Mouse (Mus musculus): ENCODE results near the gene Ccdc152. TPM values are rescaled to one million over a fixed set of nuclear protein-coding genes. Genes with fewer than 3 reads are reported as not detected.

The Ccdc152 gene
- polyA plus RNA-seq, 1 experiment from 2014 or later, result not detected

- H3K27me3 ChIP-seq (ENCODE audit: control insufficient read depth, insufficient read depth, low read length), result no peaks in the 10 kb centered on the region
- no peaks in the 10 kb centered on the region for H3K4me1 ChIP-seq (ENCODE audit: control insufficient read depth, insufficient read depth, low read length)
- no peak overlapping the region for H3K4me2 ChIP-seq (ENCODE audit: low read depth, low read length)
- no peak overlapping the region for H3K27ac ChIP-seq (ENCODE audit: low read depth, low read length)
- no peaks in the 10 kb centered on the region for H3K36me3 ChIP-seq (ENCODE audit: control insufficient read depth, insufficient read depth, low read length)
- ATAC-seq (ENCODE audit: low read depth), result no peak
- no peak overlapping the region for H3K9ac ChIP-seq (replicated peaks; ENCODE audit: low read depth, low read length)
- H3K4me3 ChIP-seq (ENCODE audit: low read depth, low read length), result no peak overlapping the region
- no peaks in the 10 kb centered on the region for H3K9me3 ChIP-seq (ENCODE audit: control insufficient read depth, low read length)
These were observed 19.7 kb upstream of the Ccdc152 start for GRCm38 (mm10) chr15:3323041-3323440.

GRCm38 (mm10) chr15:3319929-3320328 is 16.6 kb upstream of the Ccdc152 start:
- Histone ChIP-seq H3K4me3 (ENCODE audit: low read depth, low read length) (no peak overlapping the region), H3K27me3 (ENCODE audit: control insufficient read depth, insufficient read depth, low read length) (no peaks in the 10 kb centered on the region), H3K4me1 (ENCODE audit: control insufficient read depth, insufficient read depth, low read length) (no peaks in the 10 kb centered on the region), H3K4me2 (ENCODE audit: low read depth, low read length) (no peak overlapping the region), H3K9me3 (ENCODE audit: control insufficient read depth, low read length) (no peaks in the 10 kb centered on the region), H3K27ac (ENCODE audit: low read depth, low read length) (no peak overlapping the region), H3K9ac (replicated peaks; ENCODE audit: low read depth, low read length) (no peak overlapping the region), H3K36me3 (ENCODE audit: control insufficient read depth, insufficient read depth, low read length) (no peaks in the 10 kb centered on the region)
- WGBS, result 86% methylated on average over 9 of the region's 9 CpGs
- ATAC-seq (ENCODE audit: low read depth), result no peak

- H3K4me3 ChIP-seq (ENCODE audit: low read depth, low read length), result no peak overlapping the region
- no peaks in the 10 kb centered on the region for H3K27me3 ChIP-seq (ENCODE audit: control insufficient read depth, insufficient read depth, low read length)
- no peaks in the 10 kb centered on the region for H3K4me1 ChIP-seq (ENCODE audit: control insufficient read depth, insufficient read depth, low read length)
- H3K36me3 ChIP-seq (ENCODE audit: control insufficient read depth, insufficient read depth, low read length), result no peaks in the 10 kb centered on the region
- no peak for ATAC-seq (ENCODE audit: low read depth)
- no peak overlapping the region for H3K9ac ChIP-seq (replicated peaks; ENCODE audit: low read depth, low read length)
- H3K27ac ChIP-seq (ENCODE audit: low read depth, low read length), result no peak overlapping the region
- no peaks in the 10 kb centered on the region for H3K9me3 ChIP-seq (ENCODE audit: control insufficient read depth, low read length)
- 91% methylated on average over 2 of the region's 2 CpGs for WGBS
- H3K4me2 ChIP-seq (ENCODE audit: low read depth, low read length), result no peak overlapping the region
These were observed 13.3 kb upstream of the Ccdc152 start for GRCm38 (mm10) chr15:3316617-3317016.

DNA sequence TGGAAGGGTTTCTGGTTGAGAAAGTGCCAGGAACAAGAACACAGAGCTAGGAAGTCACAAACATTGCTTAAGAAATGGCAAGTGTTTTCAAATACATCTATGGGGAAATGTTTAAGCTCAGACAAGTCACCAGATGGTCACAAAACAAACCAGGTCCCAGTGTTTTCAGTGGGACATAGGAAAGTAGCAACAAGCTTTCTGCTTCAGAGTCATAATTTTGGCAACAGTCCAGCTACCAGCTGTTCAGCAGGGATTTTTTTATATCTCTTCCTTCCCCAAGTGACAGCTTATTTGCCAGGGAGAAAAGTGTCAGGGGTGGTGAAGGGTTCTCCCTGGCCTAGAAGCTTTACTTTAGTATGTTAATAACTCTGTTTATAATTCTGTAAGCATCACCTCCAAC is 9.6 kb upstream of the Ccdc152 start:
- H3K9ac ChIP-seq (replicated peaks; ENCODE audit: low read depth, low read length), result no peak overlapping the region
- ATAC-seq (ENCODE audit: low read depth), result no peak
- H3K4me2 ChIP-seq (ENCODE audit: low read depth, low read length), result no peak overlapping the region
- no peaks in the 10 kb centered on the region for H3K9me3 ChIP-seq (ENCODE audit: control insufficient read depth, low read length)
- no peaks in the 10 kb centered on the region for H3K27me3 ChIP-seq (ENCODE audit: control insufficient read depth, insufficient read depth, low read length)
- H3K4me1 ChIP-seq (ENCODE audit: control insufficient read depth, insufficient read depth, low read length), result no peaks in the 10 kb centered on the region
- no peaks in the 10 kb centered on the region for H3K36me3 ChIP-seq (ENCODE audit: control insufficient read depth, insufficient read depth, low read length)
- no peak overlapping the region for H3K27ac ChIP-seq (ENCODE audit: low read depth, low read length)
- no peak overlapping the region for H3K4me3 ChIP-seq (ENCODE audit: low read depth, low read length)

- no peak for ATAC-seq (ENCODE audit: low read depth)
- no peak overlapping the region for H3K9ac ChIP-seq (replicated peaks; ENCODE audit: low read depth, low read length)
- WGBS, result 88% methylated on average over 3 of the region's 3 CpGs
These were observed 6.5 kb upstream of the Ccdc152 start for GRCm38 (mm10) chr15:3309856-3310255.

DNA sequence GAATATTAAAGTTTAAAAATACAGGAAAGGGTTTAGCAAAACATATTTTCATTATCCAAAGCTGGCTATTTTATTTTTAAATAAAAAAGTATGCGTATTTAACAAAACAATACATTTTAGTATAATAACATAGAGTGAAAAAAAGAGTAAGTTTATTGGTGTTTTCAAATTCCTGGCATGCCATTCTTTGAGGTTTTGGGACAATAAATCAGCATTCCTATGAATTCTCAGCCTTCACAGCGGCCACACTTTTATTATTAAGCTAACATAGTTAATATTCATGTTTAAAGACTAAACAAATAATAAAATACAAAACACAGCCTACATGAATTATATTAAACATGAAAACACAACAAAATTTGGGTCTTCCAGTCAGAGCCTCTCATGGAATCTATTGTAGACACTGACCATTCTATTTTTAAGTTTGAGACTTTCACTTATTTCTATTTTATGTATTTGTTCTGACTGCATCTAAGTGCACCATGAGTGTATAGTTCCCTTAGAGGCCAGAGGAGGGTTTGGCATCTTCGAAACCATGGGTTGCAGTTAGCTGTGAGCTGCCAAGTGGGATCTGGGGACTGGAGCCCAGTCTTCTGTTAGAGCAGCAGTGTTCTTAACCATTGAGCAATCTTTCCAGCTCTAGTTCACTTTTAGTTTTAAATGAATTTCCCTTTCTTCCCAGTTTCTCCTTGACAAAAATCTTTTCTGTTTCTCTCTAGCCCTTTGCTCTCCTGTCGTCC is 2.8 kb downstream of the Ccdc152 start:
- Histone ChIP-seq H3K27ac (ENCODE audit: low read depth, low read length) (no peak overlapping the region), H3K9me3 (ENCODE audit: control insufficient read depth, low read length) (no peaks in the 10 kb centered on the region), H3K4me2 (ENCODE audit: low read depth, low read length) (no peak overlapping the region), H3K27me3 (ENCODE audit: control insufficient read depth, insufficient read depth, low read length) (no peaks in the 10 kb centered on the region), H3K36me3 (ENCODE audit: control insufficient read depth, insufficient read depth, low read length) (no peaks in the 10 kb centered on the region), H3K4me3 (ENCODE audit: low read depth, low read length) (no peak overlapping the region), H3K4me1 (ENCODE audit: control insufficient read depth, insufficient read depth, low read length) (no peaks in the 10 kb centered on the region), H3K9ac (replicated peaks; ENCODE audit: low read depth, low read length) (no peak overlapping the region)
- no peak for ATAC-seq (ENCODE audit: low read depth)
- 77% methylated on average over 4 of the region's 4 CpGs for WGBS

More at GRCm38 (mm10) chr15:3309856-3310255, 6.5 kb upstream of the Ccdc152 start:
- Histone ChIP-seq H3K4me2 (ENCODE audit: low read depth, low read length) (no peak overlapping the region), H3K4me1 (ENCODE audit: control insufficient read depth, insufficient read depth, low read length) (no peaks in the 10 kb centered on the region), H3K27ac (ENCODE audit: low read depth, low read length) (no peak overlapping the region), H3K36me3 (ENCODE audit: control insufficient read depth, insufficient read depth, low read length) (no peaks in the 10 kb centered on the region), H3K4me3 (ENCODE audit: low read depth, low read length) (no peak overlapping the region), H3K9me3 (ENCODE audit: control insufficient read depth, low read length) (no peaks in the 10 kb centered on the region), H3K27me3 (ENCODE audit: control insufficient read depth, insufficient read depth, low read length) (no peaks in the 10 kb centered on the region)

- Histone ChIP-seq H3K36me3 (ENCODE audit: control insufficient read depth, insufficient read depth, low read length) (no peaks in the 10 kb centered on the region), H3K27me3 (ENCODE audit: control insufficient read depth, insufficient read depth, low read length) (no peaks in the 10 kb centered on the region), H3K4me1 (ENCODE audit: control insufficient read depth, insufficient read depth, low read length) (no peaks in the 10 kb centered on the region), H3K4me2 (ENCODE audit: low read depth, low read length) (no peak overlapping the region), H3K9ac (replicated peaks; ENCODE audit: low read depth, low read length) (no peak overlapping the region), H3K27ac (ENCODE audit: low read depth, low read length) (no peak overlapping the region), H3K9me3 (ENCODE audit: control insufficient read depth, low read length) (no peaks in the 10 kb centered on the region), H3K4me3 (ENCODE audit: low read depth, low read length) (no peak overlapping the region)
- ATAC-seq (ENCODE audit: low read depth), result no peak
- 88% methylated on average over 8 of the region's 8 CpGs for WGBS
These were observed 5.7 kb downstream of the Ccdc152 start for GRCm38 (mm10) chr15:3297615-3298014.

GRCm38 (mm10) chr15:3295986-3296385 is 7.3 kb downstream of the Ccdc152 start:
- ATAC-seq (ENCODE audit: low read depth), result no peak
- no peaks in the 10 kb centered on the region for H3K27me3 ChIP-seq (ENCODE audit: control insufficient read depth, insufficient read depth, low read length)

GRCm38 (mm10) chr15:3293477-3293876 is 9.8 kb downstream of the Ccdc152 start:
- Histone ChIP-seq H3K9ac (replicated peaks; ENCODE audit: low read depth, low read length) (no peak overlapping the region), H3K4me3 (ENCODE audit: low read depth, low read length) (no peak overlapping the region), H3K27me3 (ENCODE audit: control insufficient read depth, insufficient read depth, low read length) (no peaks in the 10 kb centered on the region), H3K4me1 (ENCODE audit: control insufficient read depth, insufficient read depth, low read length) (no peaks in the 10 kb centered on the region), H3K27ac (ENCODE audit: low read depth, low read length) (no peak overlapping the region), H3K4me2 (ENCODE audit: low read depth, low read length) (no peak overlapping the region), H3K9me3 (ENCODE audit: control insufficient read depth, low read length) (no peaks in the 10 kb centered on the region), H3K36me3 (ENCODE audit: control insufficient read depth, insufficient read depth, low read length) (no peaks in the 10 kb centered on the region)
- 74% methylated on average over 1 of the region's 1 CpGs for WGBS
- ATAC-seq (ENCODE audit: low read depth), result no peak

More at GRCm38 (mm10) chr15:3295986-3296385, 7.3 kb downstream of the Ccdc152 start:
- H3K4me2 ChIP-seq (ENCODE audit: low read depth, low read length), result no peak overlapping the region
- 88% methylated on average over 1 of the region's 1 CpGs for WGBS
- H3K9me3 ChIP-seq (ENCODE audit: control insufficient read depth, low read length), result no peaks in the 10 kb centered on the region
- no peak overlapping the region for H3K4me3 ChIP-seq (ENCODE audit: low read depth, low read length)
- no peaks in the 10 kb centered on the region for H3K36me3 ChIP-seq (ENCODE audit: control insufficient read depth, insufficient read depth, low read length)
- H3K27ac ChIP-seq (ENCODE audit: low read depth, low read length), result no peak overlapping the region
- H3K9ac ChIP-seq (replicated peaks; ENCODE audit: low read depth, low read length), result no peak overlapping the region
- H3K4me1 ChIP-seq (ENCODE audit: control insufficient read depth, insufficient read depth, low read length), result no peaks in the 10 kb centered on the region

Measured in neural tube, embryonic 14.5 days (tissue).